Mouse (Mus musculus) limb, embryonic 12.5 days (tissue): ENCODE measurements around the gene Msi2. TPM values are rescaled to one million over a fixed set of nuclear protein-coding genes. Genes with fewer than 3 reads are reported as not detected.

Source experiments
- ATAC-seq: fragments of 200-750 bp; cut with Nextera tagmentation; 2 replicates; pipeline ENCODE4 v1.8.0; 2017; ENCODE audit warnings: low read depth, moderate TSS enrichment; ENCODE audit not compliant: insufficient number of reproducible peaks, insufficient read depth, low FRiP score, low TSS enrichment
- H3K27ac ChIP-seq: fragments of 300-500 bp; sonication (generic); 2 replicates; pipeline ENCODE4 v1.5.1; 2016; ENCODE audit warnings: mild to moderate bottlenecking, moderate library complexity
- H3K27me3 ChIP-seq: fragments of 300-500 bp; sonication (generic); 2 replicates; pipeline ENCODE4 v1.6.1; 2016; ENCODE audit warnings: mild to moderate bottlenecking, moderate library complexity
- H3K36me3 ChIP-seq: fragments of 300-500 bp; sonication (generic); 2 replicates; pipeline ENCODE4 v1.6.1; 2016; ENCODE audit warnings: mild to moderate bottlenecking, moderate library complexity
- H3K4me1 ChIP-seq: fragments of 300-500 bp; sonication (generic); replicated peaks from 2 replicates; pipeline ENCODE4 v1.6.1; 2016
- H3K4me2 ChIP-seq: fragments of 300-500 bp; sonication (generic); 2 replicates; pipeline ENCODE4 v1.6.1; 2016; ENCODE audit warnings: mild to moderate bottlenecking, moderate library complexity
- H3K4me3 ChIP-seq: fragments of 300-500 bp; sonication (generic); replicated peaks from 2 replicates; pipeline ENCODE4 v1.5.1; 2016; ENCODE audit warnings: mild to moderate bottlenecking
- H3K9ac ChIP-seq: fragments of 300-500 bp; sonication (generic); replicated peaks from 2 replicates; pipeline ENCODE4 v1.6.1; 2016; ENCODE audit warnings: mild to moderate bottlenecking, moderate library complexity
- H3K9me3 ChIP-seq: fragments of 300-500 bp; sonication (generic); 2 replicates; pipeline ENCODE4 v1.6.1; 2016; ENCODE audit warnings: mild to moderate bottlenecking, moderate library complexity
- WGBS: fragments of 180-500 bp; shearing (Covaris S2); methylation state at CpG from one replicate; pipeline ENCODE4 v1.1.7; 2016; 5-methylcytosine and 5-hydroxymethylcytosine counted together
- polyA plus RNA-seq: library from polyadenylated mRNA; unstranded; fragments of >200 nt; fragmentation: Nextera tagmentation; extraction: Ambion mirVana; gene quantifications from 2 replicates; pipeline ENCODE4 v1.2.1, GENCODE M21; 2016

Gene Msi2
- polyA plus RNA-seq, 1 experiment from 2014 or later = 24.0 TPM

GRCm38 (mm10) chr11:88532016-88532415 is 186.3 kb downstream of the Msi2 start:
- ATAC-seq = no peak
- Histone ChIP-seq H3K4me1 (peaks cover 49% of the 10 kb centered on the region), H3K9ac (no peak overlapping the region), H3K4me2 (no peak overlapping the region), H3K9me3 (no peaks in the 10 kb centered on the region), H3K27me3 (no peaks in the 10 kb centered on the region), H3K36me3 (no peaks in the 10 kb centered on the region; the same call in 1 of the 2 replicates), H3K4me3 (no peak overlapping the region), H3K27ac (no peak overlapping the region)
- 87% methylated on average over 2 of the region's 2 CpGs for WGBS

DNA sequence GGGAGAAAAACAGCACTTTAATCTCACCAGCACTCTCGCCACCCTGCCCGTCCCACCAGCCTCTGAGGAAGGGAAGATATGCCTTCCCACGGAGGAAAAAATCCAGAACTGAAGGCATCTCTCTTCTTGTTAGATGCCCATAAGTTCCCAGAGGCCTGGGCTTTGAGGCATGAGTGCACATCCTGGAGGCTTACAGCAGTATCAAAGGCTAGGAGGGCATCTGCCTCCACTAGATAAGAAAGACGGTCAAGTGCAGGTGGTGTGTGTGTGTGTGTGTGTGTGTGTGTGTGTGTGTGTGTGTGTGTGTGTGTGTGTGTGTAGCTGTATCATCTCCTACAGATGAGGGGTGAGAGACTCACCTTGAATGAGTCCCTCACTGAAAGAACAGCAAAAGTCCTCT is 188.3 kb downstream of the Msi2 start:
- H3K4me3 ChIP-seq = no peak overlapping the region
- no peak overlapping the region for H3K27ac ChIP-seq
- H3K9ac ChIP-seq = no peak overlapping the region
- H3K27me3 ChIP-seq = no peaks in the 10 kb centered on the region
- 87% methylated on average over 4 of the region's 4 CpGs for WGBS
- no peaks in the 10 kb centered on the region for H3K9me3 ChIP-seq
- no peak overlapping the region for H3K4me2 ChIP-seq
- H3K4me1 ChIP-seq = peaks cover 64% of the 10 kb centered on the region
- H3K36me3 ChIP-seq = no peaks in the 10 kb centered on the region; the same call in 1 of the 2 replicates
- ATAC-seq = no peak

GRCm38 (mm10) chr11:88528522-88529101 is 189.7 kb downstream of the Msi2 start:
- Histone ChIP-seq H3K4me2 (no peak overlapping the region), H3K4me3 (no peak overlapping the region), H3K27ac (0 out of 2 replicates have a peak overlapping the region, but pooled peaks have one; percentile 53), H3K27me3 (no peaks in the 10 kb centered on the region), H3K4me1 (peaks cover 66% of the 10 kb centered on the region), H3K36me3 (no peaks in the 10 kb centered on the region; the same call in 1 of the 2 replicates), H3K9ac (no peak overlapping the region), H3K9me3 (no peaks in the 10 kb centered on the region)
- 24% methylated on average over 8 of the region's 8 CpGs for WGBS
- no peak for ATAC-seq

DNA sequence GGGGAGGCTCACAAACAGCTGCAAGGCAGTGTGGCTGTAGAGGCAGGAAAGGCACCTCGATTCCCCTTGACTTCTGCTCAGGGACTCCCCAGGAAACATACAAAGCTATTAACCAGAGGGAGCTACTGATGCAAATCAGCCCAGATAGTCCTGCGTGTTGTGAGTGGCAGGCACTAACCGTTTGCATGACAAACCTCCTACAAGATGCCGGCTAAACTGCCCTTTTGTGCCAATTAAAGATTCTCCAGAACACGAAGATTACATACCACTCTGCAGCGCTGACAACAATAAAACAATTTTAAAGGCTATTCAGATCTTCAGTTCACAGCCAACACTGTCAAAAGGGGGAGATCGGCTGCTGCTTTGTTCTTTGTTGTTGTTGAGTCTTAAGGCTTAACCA is 191.6 kb downstream of the Msi2 start:
- Histone ChIP-seq H3K9ac (no peak overlapping the region), H3K4me3 (no peak overlapping the region), H3K27me3 (no peaks in the 10 kb centered on the region), H3K36me3 (peaks cover 5% of the 10 kb centered on the region; the same call in 1 of the 2 replicates), H3K4me2 (no peak overlapping the region), H3K4me1 (peaks cover 69% of the 10 kb centered on the region), H3K27ac (no peak overlapping the region), H3K9me3 (no peaks in the 10 kb centered on the region)
- 18% methylated on average over 7 of the region's 7 CpGs for WGBS
- ATAC-seq = no peak

GRCm38 (mm10) chr11:88524790-88525575 is 193.3 kb downstream of the Msi2 start:
- peak; percentile 30; the same call in 1 of the 2 replicates for ATAC-seq
- whole genome bisulfite sequencing = 33% methylated on average over 10 of the region's 10 CpGs

GRCm38 (mm10) chr11:88524437-88524789 is 193.9 kb downstream of the Msi2 start:
- Histone ChIP-seq H3K9me3 (no peaks in the 10 kb centered on the region), H3K36me3 (0 out of 2 replicates have a peak, but pooled peaks cover 5% of the 10 kb centered on the region), H3K27me3 (no peaks in the 10 kb centered on the region), H3K27ac (peak overlapping the region; percentile 76), H3K4me1 (peaks cover 61% of the 10 kb centered on the region), H3K4me2 (peak overlapping the region; percentile 4; the same call in 1 of the 2 replicates), H3K9ac (no peak overlapping the region), H3K4me3 (no peak overlapping the region)
- ATAC-seq = no peak

More at GRCm38 (mm10) chr11:88524790-88525575, 193.3 kb downstream of the Msi2 start:
- Histone ChIP-seq H3K9me3 (no peaks in the 10 kb centered on the region), H3K27ac (peak overlapping the region; percentile 76), H3K4me3 (no peak overlapping the region), H3K4me2 (peak overlapping the region; percentile 4; the same call in 1 of the 2 replicates), H3K36me3 (0 out of 2 replicates have a peak, but pooled peaks cover 5% of the 10 kb centered on the region), H3K27me3 (no peaks in the 10 kb centered on the region), H3K9ac (no peak overlapping the region), H3K4me1 (peaks cover 67% of the 10 kb centered on the region)

DNA sequence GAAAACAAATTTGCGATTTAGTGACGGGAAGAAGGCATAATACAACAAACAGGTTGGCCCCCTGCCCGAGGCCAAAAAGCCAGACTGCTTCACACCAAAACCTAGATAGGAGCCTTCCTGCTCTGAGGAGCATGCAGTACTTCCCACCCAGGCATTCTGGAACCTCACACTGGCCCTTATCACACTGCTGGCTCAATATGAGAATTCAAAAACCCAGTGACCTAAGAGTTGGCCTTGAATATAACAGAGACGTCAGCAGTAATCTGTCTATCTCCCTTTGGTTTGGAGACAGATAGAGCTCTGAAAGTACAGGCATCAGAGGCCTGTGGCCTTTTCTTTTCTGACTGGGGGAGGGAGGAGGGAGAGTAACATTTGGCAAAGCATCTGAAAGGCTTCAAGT is 194.4 kb downstream of the Msi2 start:
- Histone ChIP-seq H3K27me3 (no peaks in the 10 kb centered on the region), H3K4me1 (peaks cover 56% of the 10 kb centered on the region), H3K27ac (no peak overlapping the region), H3K9me3 (no peaks in the 10 kb centered on the region), H3K36me3 (0 out of 2 replicates have a peak, but pooled peaks cover 5% of the 10 kb centered on the region), H3K4me3 (no peak overlapping the region), H3K9ac (no peak overlapping the region), H3K4me2 (no peak overlapping the region)
- WGBS = 48% methylated on average over 4 of the region's 4 CpGs
- ATAC-seq = no peak

DNA sequence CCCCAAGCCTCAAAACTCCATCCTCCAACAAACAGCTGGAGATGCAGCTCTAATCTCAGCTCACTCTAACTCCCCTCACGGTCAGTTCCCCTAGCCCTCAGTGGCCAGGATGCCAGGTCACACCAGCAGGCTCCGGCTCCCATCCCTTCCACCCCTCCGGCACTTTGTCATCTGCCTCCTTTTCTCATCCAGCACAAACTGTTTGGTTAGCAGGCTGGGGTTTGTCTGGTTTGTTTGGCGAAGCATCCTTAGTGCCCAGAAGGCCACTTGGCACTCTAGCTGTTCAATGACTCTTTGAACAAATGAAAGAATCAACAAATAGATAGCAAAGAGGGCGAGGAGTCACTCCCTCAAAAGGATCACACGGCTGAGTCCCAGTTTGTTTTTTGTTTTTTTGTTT is 194.8 kb downstream of the Msi2 start:
- ATAC-seq = no peak
- H3K36me3 ChIP-seq = 0 out of 2 replicates have a peak, but pooled peaks cover 5% of the 10 kb centered on the region
- peaks cover 52% of the 10 kb centered on the region for H3K4me1 ChIP-seq
- H3K27me3 ChIP-seq = no peaks in the 10 kb centered on the region
- no peak overlapping the region for H3K27ac ChIP-seq
- no peak overlapping the region for H3K4me3 ChIP-seq
- no peak overlapping the region for H3K9ac ChIP-seq
- WGBS = 80% methylated on average over 6 of the region's 6 CpGs
- H3K4me2 ChIP-seq = no peak overlapping the region
- no peaks in the 10 kb centered on the region for H3K9me3 ChIP-seq

GRCm38 (mm10) chr11:88522114-88522513 is 196.2 kb downstream of the Msi2 start:
- Histone ChIP-seq H3K9me3 (no peaks in the 10 kb centered on the region), H3K4me3 (no peak overlapping the region), H3K27me3 (no peaks in the 10 kb centered on the region), H3K4me2 (no peak overlapping the region), H3K9ac (no peak overlapping the region), H3K36me3 (0 out of 2 replicates have a peak, but pooled peaks cover 5% of the 10 kb centered on the region), H3K27ac (no peak overlapping the region), H3K4me1 (peaks cover 38% of the 10 kb centered on the region)
- WGBS = 76% methylated on average over 5 of the region's 5 CpGs
- no peak for ATAC-seq

DNA sequence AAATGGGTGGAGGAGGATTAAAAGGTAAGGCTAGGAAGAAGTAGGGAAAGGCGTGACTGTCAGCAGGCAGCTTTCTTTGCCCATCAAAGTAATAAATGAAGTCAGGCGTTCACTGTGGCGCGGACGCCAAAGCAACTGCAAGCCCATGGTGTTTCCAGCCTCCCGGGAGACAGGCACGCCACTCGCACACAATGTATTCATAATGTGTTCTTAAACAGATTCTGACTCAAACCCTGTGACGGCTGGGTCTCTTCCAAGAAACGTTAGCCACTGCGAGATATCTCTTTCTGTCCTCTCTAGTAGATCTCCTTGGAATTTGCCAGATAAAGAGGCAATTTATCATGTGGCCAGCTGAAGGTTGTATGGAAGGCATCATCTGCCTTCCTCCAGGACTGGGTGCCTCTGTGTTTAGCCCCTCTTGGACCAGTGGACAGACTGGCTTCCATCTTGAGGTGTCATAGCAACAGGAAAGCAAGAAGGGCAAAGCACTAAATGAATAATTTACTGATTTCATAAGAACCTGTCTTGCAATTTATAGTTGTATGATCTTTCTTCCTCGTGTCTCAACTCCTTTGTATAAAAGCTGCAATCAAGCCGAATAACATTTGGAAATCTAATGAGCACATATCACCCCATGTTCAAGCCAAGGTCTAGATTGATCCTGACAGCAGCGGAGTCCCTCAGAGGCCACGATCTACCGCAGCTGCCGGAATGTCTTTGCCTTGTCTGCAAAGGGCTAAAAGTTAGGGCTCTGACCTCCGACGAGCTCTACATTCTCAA is 197.2 kb downstream of the Msi2 start:
- WGBS = 88% methylated on average over 19 of the region's 19 CpGs

DNA sequence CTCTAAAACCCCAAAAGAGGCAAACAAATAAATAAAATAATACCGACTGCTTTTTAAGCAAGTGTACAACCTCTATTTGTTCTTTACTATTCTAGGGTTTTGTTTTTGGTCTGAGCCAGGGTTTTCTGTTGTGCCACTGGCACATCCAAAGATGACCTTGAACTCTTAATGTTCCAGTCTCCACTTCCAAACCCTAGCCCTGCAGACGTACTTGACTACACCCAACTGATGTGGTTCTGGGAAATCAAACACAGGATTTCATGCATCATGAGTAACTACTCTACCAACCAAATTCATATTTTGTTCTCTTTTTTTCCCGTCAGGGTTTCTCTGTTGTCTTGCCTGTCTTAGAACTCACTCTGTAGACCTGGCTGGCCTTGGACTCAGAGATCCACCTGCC is 200.0 kb downstream of the Msi2 start:
- Histone ChIP-seq H3K4me3 (no peak overlapping the region), H3K36me3 (0 out of 2 replicates have a peak, but pooled peaks cover 5% of the 10 kb centered on the region), H3K27ac (no peak overlapping the region), H3K4me2 (no peak overlapping the region), H3K4me1 (peaks cover under 1% of the 10 kb centered on the region; the same call in 1 of the 2 replicates), H3K27me3 (no peaks in the 10 kb centered on the region), H3K9ac (no peak overlapping the region), H3K9me3 (no peaks in the 10 kb centered on the region)
- ATAC-seq = no peak
- WGBS = 90% methylated on average over 3 of the region's 3 CpGs

More for the DNA sequence above, 197.2 kb downstream of the Msi2 start:
- ATAC-seq = no peak
- Histone ChIP-seq H3K27ac (no peak overlapping the region), H3K9me3 (no peaks in the 10 kb centered on the region), H3K9ac (no peak overlapping the region), H3K4me3 (no peak overlapping the region), H3K36me3 (0 out of 2 replicates have a peak, but pooled peaks cover 5% of the 10 kb centered on the region), H3K4me2 (no peak overlapping the region), H3K4me1 (peaks cover 29% of the 10 kb centered on the region), H3K27me3 (no peaks in the 10 kb centered on the region)
